Mouse (Mus musculus) adrenal gland, adult 8-10 months (tissue): ENCODE data around the gene Cdc14b. TPM values are rescaled to one million over a fixed set of nuclear protein-coding genes. Genes with fewer than 3 reads are reported as not detected.
A peak's percentile ranks its signal among the peaks of the same experiment; 100 is the strongest.

Experiments used
- DNase-seq: peaks from one replicate; pipeline ENCODE4 v3.0.0; 2022
- total RNA-seq, 4 experiments: library from RNA; stranded (reverse); gene quantifications; 2 replicates each; pipeline ENCODE4 v1.2.4; 2022

The Cdc14b gene
- 10 to 100 TPM; 11.0 to 21.2 (median 15.8) TPM for total RNA-seq

- peak; percentile 74 for DNase-seq
These were observed at the start of gene Cdc14b for GRCm38 (mm10) chr13:64274879-64275753. Gene Cdc14b (minus strand): TSS chr13:64275290.

GRCm38 (mm10) chr13:64322561-64323281 lies 47.6 kb upstream of the Cdc14b start:
- no peak for DNase-seq

- DNase-seq = no peak
These were observed 45.2 kb upstream of the Cdc14b start for GRCm38 (mm10) chr13:64320334-64320733.

- no peak for DNase-seq
These were observed 44.7 kb upstream of the Cdc14b start for GRCm38 (mm10) chr13:64319782-64320181.

GRCm38 (mm10) chr13:64318355-64318754 lies 43.3 kb upstream of the Cdc14b start:
- DNase-seq = peak; percentile 42

- DNase-seq = no peak
These were observed 40.5 kb upstream of the Cdc14b start for GRCm38 (mm10) chr13:64315483-64316050.

- DNase-seq = no peak
These were observed 39.0 kb upstream of the Cdc14b start for GRCm38 (mm10) chr13:64314041-64314440.

- DNase-seq = no peak
These were observed 37.8 kb upstream of the Cdc14b start for GRCm38 (mm10) chr13:64312916-64313289.

GRCm38 (mm10) chr13:64312024-64312915 lies 37.2 kb upstream of the Cdc14b start, which contains the start of gene Aaed1:
Gene Aaed1 (minus strand): TSS chr13:64312710.
- peak; percentile 87 for DNase-seq

GRCm38 (mm10) chr13:64311266-64311665 lies 36.2 kb upstream of the Cdc14b start:
- DNase-seq = no peak

GRCm38 (mm10) chr13:64310585-64310984 lies 35.5 kb upstream of the Cdc14b start:
- DNase-seq = no peak

GRCm38 (mm10) chr13:64309842-64310241 lies 34.8 kb upstream of the Cdc14b start:
- DNase-seq = no peak

GRCm38 (mm10) chr13:64309036-64309435 lies 33.9 kb upstream of the Cdc14b start:
- DNase-seq = no peak

GRCm38 (mm10) chr13:64307508-64307907 lies 32.4 kb upstream of the Cdc14b start:
- no peak for DNase-seq

- DNase-seq = peak; percentile 35
These were observed 31.0 kb upstream of the Cdc14b start for GRCm38 (mm10) chr13:64306078-64306477.

GRCm38 (mm10) chr13:64299069-64299468 lies 24.0 kb upstream of the Cdc14b start:
- DNase-seq = no peak

- no peak for DNase-seq
These were observed 11.7 kb upstream of the Cdc14b start for GRCm38 (mm10) chr13:64286791-64287190.

GRCm38 (mm10) chr13:64286321-64286720 lies 11.2 kb upstream of the Cdc14b start:
- DNase-seq = no peak

- no peak for DNase-seq
These were observed 9.6 kb upstream of the Cdc14b start for GRCm38 (mm10) chr13:64284676-64285075.

- no peak for DNase-seq
These were observed 5.8 kb upstream of the Cdc14b start for GRCm38 (mm10) chr13:64280940-64281339.

- DNase-seq = no peak
These were observed 651 bp upstream of the Cdc14b start for GRCm38 (mm10) chr13:64275754-64276127.
